Mouse (Mus musculus): Measurements from ENCODE around the gene Elmo3.

The Elmo3 gene

GRCm38 (mm10) chr8:105298351-105299252 lies 6.8 kb upstream of the Elmo3 start:
- no peak for DNase-seq

GRCm38 (mm10) chr8:105299962-105300361 lies 5.4 kb upstream of the Elmo3 start:
- DNase-seq, result no peak

DNA sequence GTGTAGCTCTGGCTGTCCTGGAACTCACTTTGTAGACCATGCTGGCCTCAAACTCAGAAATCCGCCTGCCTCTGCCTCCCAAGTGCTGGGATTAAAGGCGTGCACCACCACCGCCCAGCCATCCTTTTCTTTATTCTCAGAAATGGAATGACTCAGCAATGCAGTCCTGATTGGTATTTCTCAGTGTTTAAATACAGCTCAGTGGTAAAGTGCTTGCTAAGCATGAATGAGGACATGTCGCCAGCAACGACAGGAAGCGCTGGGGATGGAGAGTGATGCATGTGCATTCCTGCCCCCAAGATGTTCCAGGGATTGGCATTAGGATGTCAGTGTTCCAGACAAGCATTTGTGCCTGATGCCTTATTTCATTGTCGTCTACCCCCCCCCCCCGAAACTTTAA lies 2.0 kb upstream of the Elmo3 start:
- no peak for DNase-seq

GRCm38 (mm10) chr8:105303874-105304273 lies 1.5 kb upstream of the Elmo3 start:
- DNase-seq, result no peak

DNA sequence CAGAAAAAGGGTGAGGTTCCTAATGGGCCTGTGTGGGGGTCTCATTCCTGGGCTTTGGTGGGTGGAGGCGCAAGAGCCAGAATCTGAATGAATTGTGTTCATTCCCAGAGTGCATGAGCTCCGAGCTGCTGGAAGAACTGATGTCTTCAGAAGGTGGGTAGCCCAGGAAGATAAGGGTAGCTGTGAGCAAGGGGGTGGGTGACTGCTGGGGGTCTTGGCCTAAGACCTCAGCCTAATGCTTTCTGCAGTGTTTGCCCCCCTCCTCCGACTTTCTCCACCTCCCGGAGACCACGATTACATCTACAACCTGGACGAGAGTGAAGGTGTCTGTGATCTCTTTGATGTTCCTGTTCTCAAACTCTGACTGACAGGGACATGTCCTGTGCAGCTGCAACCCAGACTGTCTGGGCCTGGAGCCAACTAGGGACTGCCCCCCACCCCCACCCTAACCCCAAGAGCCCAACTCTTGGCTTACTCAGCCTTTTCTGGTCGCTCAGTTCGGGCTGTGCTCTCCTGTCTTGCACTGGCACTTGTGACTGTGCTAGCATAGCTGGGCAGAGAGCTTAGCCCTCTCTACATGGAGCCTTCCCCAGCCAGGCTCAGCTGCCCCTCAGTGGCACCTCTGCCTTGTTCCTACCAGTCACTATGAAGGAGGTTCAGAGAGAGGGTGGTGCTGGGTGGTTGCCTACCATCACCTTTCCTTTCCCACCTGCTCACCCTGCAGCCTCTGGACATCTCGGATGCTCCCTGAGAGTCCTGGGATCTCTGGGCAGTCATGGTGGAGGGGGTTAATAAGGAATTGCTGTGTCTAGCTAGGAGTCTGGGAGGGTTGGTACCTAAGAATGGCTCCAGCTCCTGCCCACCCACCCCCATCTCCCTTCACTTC lies 833 bp upstream of the Elmo3 start:
- peak in 1 of 2 experiments; percentile 38 for DNase-seq

GRCm38 (mm10) chr8:105306146-105306691 lies 818 bp downstream of the Elmo3 start:
- DNase-seq, result peak; percentile 31 to 45

GRCm38 (mm10) chr8:105307670-105308069 lies 2.3 kb downstream of the Elmo3 start:
- peak in 1 of 2 experiments; percentile 49 for DNase-seq

- peak in 1 of 2 experiments; percentile 45 for DNase-seq
These were observed 3.0 kb downstream of the Elmo3 start for GRCm38 (mm10) chr8:105308428-105308827.

DNA sequence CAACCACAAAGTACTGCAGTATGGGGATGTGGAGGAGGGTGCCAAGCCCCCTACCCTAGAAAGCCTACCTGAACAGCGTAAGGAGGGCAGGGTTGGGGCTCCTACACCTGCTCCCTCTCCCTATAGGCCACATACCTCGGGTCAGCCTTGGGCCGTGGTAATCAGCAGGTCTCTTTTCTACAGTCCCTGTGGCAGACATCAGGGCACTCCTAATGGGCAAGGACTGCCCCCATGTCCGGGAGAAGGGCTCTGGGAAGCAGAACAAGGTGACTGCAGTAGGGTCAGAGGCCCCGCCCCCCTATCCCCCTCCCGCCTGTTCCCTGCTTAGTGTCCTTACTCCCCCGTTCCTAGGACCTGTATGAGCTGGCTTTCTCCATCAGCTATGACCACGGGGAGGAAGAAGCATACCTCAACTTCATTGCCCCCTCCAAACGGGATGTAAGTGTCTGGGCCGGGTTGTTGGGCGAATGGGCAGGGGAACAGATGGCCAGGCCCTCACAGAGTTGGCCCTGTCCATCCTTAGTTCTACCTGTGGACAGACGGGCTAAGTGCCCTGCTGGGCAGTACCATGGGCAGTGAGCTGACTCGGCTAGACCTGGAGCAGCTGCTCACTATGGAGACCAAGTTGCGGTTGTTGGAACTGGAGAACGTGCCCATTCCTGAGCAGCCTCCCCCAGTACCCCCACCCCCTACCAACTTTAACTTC lies 3.9 kb downstream of the Elmo3 start:
- DNase-seq, result peak; percentile 95 to 96

DNA sequence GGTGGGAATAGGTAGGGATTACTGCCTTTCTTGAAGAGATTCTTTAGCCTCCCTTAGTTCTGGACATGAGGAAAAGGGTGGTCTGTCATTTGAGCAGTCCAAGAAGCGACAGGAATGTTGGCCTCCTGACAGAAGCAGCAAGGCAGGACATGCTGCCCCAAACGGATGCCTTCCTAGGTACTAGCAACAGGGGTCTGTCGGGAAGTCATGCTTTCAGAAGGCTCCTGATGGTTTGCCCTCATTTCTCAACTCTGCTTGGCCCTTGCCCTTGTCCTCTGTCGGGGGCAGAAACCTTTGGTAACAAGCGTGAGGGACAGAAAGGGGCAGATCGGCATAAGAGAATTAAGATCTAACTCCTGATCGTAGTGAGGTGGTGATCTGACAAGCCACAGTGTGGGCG lies 4.7 kb downstream of the Elmo3 start:
- DNase-seq, result peak; percentile 52 to 66

- no peak for DNase-seq
These were observed 6.3 kb downstream of the Elmo3 start for GRCm38 (mm10) chr8:105311718-105312117.

DNA sequence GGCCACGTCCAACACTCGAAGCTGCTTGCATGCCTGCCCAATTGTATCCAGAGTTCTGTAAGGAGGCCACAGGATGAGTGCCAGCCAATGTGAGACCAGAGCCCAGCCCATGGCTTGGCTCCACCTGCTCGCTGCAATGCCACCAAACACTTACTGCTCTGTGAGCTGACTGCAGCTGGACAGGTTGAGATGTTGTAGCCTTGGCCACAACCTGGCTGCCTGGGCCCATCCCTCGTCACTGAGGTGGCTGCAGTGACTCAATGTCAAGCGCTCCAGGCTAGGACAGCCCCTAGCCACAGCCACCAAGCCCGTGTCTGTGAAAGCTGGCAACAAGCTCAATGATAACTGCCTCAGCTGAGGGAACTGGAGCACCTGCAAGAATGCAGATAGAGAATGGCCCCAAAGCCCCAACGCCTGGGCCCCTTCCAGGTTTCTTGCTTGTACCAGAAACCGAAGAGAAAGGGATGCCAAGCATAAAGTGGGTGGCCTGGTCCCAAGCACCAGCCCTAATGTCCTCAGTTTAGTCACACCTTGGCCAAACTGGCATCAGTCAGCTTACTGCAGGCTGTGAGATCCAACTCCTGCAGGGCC lies 7.6 kb downstream of the Elmo3 start:
- peak; percentile 55 to 65 for DNase-seq

DNA sequence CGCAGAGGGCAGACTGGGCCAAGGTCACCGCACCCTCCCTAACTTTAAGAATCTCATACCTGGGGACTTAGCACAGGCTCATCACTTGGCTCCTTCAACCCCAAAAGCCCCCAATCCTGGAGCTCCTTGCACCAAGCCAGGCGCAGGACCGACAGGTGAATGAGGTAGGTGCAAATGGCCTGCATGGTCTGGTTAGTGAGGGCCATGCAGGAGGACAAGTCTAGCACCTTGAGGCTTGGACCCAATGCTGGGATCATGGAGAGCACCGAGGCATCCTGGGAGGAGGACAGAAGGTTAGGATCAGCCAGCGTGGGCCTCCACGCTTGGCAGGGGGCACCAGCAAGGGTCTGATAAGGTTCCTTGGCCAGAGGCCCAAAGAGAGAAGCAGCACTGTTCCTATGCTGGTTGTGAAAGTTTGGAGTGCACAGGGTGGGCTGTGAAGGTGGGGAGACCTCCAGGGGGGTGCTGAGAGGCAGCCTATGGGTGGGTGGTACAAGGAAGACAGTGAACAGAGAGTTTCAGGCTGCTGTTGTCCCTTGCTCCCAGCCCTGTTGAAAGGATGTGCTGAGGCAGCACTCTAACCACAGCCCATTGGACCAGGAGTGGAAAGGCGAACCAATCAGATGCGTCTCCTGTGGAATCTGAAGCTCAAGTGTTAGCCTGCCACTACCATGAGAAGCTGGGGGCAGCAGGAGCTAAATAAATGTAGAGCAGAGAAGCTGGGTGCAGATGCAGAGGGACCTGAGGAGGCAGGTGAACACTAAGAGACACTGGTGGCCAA lies 8.4 kb downstream of the Elmo3 start:
- DNase-seq, result peak in 1 of 2 experiments; percentile 21

GRCm38 (mm10) chr8:105315073-105315769 lies 9.8 kb downstream of the Elmo3 start:
- peak; percentile 64 to 70 for DNase-seq

DNA sequence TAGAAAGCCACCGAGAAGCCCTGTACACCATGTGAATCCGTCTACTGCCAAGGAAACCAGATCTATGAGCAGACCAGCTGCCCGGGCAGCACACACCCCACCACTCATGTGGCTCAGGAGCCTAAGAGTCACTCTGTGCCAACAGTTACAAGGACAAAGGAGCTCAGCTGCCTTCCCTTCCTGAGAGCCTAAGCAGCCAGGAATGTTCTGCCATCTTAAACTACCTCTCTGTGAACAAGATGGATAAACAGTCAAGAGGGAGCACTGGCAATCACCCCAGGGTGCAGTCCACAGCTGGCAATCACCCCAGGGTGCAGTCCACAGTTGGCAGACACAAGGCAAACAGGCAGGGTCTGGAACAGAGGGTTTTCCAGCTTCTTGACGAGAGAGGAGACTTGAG lies 12.5 kb downstream of the Elmo3 start:
- DNase-seq, result peak in 1 of 2 experiments; percentile 17

DNA sequence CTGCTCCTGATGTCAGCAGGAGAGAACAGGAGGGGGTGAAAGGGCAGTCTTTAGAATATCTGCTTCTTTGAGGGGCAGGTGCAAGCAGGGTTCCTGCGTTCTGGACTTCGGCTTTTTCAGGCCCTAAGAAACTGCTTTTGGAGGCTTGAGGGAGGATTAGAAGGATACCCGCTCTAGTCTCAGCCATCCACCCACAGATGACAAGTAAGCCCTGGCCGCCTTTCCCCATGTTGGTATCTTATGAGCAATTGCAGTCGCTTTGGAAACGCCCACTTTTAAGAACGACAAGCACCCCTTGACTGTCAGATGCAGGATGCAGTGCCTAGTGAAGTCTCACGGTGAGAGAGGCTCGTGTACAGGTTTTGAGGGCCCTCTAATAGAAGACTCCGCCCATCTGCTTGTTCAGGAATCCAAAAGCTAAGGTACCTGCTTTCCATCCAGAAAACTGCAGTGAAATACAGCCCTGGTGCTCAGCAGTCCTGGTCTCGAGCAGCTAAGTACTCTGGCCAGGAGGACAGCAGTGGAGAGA lies 13.3 kb downstream of the Elmo3 start:
- no peak for DNase-seq

- no peak for DNase-seq
These were observed 17.8 kb downstream of the Elmo3 start for GRCm38 (mm10) chr8:105323183-105323582.

DNA sequence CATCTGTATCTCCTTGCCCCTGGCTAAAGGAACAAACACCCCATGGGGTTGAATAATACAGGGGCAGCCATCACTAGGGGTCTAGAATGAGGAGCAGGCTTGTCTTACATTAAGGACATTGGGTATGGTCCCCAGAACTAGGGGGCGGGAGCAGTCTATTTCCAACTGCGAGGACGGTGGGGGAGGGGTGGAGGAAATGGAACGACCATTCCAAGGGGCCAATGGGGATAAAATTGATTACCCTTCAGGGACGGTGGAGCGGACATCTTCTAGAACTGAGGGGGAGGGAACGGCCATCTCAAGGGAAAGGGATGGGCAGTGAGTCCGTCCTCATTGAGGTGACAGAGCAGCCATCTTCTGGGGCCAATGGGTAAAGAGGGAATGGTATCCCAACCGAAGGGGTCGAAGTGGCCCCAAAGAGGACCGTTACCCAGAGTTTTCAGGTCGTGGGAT lies 20.3 kb downstream of the Elmo3 start:
- peak in 1 of 2 experiments; percentile 60 for DNase-seq

- peak; percentile 97 to 99 for DNase-seq
These were observed 20.8 kb downstream of the Elmo3 start, which contains the start of the genes Lrrc29 and Tmem208 for GRCm38 (mm10) chr8:105326141-105326672. Gene Lrrc29, minus strand, starts transcription at chr8:105326278. Gene Tmem208, plus strand, starts transcription at chr8:105326354.

- peak in 1 of 2 experiments; percentile 16 for DNase-seq
These were observed 21.6 kb downstream of the Elmo3 start for GRCm38 (mm10) chr8:105326968-105327367.

All from cerebellum, postnatal 25 days (tissue).